Mouse (Mus musculus) erythroblast, embryonic 14.5 days (primary cell): ENCODE results near the gene Tead1.

Experiments
- GATA1 ChIP-seq: IDR thresholded peaks from 2 replicates; pipeline ENCODE4 v1.6.1; 2012; ENCODE audit warnings: low read length, inconsistent platforms, mixed read lengths
- TAL1 ChIP-seq: IDR thresholded peaks from 3 replicates; pipeline ENCODE4 v1.6.1; 2012; ENCODE audit warnings: low read length, inconsistent platforms, mixed read lengths

- TF ChIP-seq TAL1 (no peak), GATA1 (no peak)
Measured at GRCm38 (mm10) chr7:112706756-112707155, 27.6 kb downstream of the Tead1 start.
